Mouse (Mus musculus) C2C12 (cell line): Measurements from ENCODE around the gene Nek9. TPM values are rescaled to one million over a fixed set of nuclear protein-coding genes. Genes with fewer than 3 reads are reported as not detected.
A peak's percentile ranks its signal among the peaks of the same experiment; 100 is the strongest.

Source experiments
- H3K27me3 ChIP-seq: one replicate; pipeline ENCODE4 v1.6.1; 2011; ENCODE audit not compliant: control insufficient read depth, insufficient read depth, insufficient read length
- H3K36me3 ChIP-seq: one replicate; pipeline ENCODE4 v1.6.1; 2011; ENCODE audit not compliant: control insufficient read depth, insufficient read depth
- H3K4me3 ChIP-seq: one replicate; pipeline ENCODE4 v1.5.1; 2011; ENCODE audit warnings: mild to moderate bottlenecking, control low read depth; ENCODE audit not compliant: poor library complexity, insufficient read depth, severe bottlenecking
- H3K79me2 ChIP-seq: one replicate; pipeline ENCODE4 v1.6.1; 2011; ENCODE audit not compliant: control insufficient read depth, insufficient read depth
- H3K79me3 ChIP-seq: one replicate; pipeline ENCODE4 v1.6.1; 2011; ENCODE audit warnings: low read depth, control low read depth
- H3ac ChIP-seq: one replicate; pipeline ENCODE3; 2011; ENCODE audit warnings: low read depth; ENCODE audit not compliant: control insufficient read depth, insufficient read length
- CEBPB ChIP-seq: IDR thresholded peaks from one replicate; pipeline ENCODE4 v1.6.1; 2011; ENCODE audit warnings: low read depth, mild to moderate bottlenecking, control low read depth, moderate library complexity
- CTCF ChIP-seq: IDR thresholded peaks from one replicate; pipeline ENCODE4 v1.5.1; 2011; ENCODE audit not compliant: control insufficient read depth, insufficient read depth, insufficient read length
- FOSL1 ChIP-seq: IDR thresholded peaks from one replicate; pipeline ENCODE4 v1.8.0; 2011; ENCODE audit warnings: mild to moderate bottlenecking, low read length; ENCODE audit not compliant: poor library complexity, insufficient read depth, severe bottlenecking
- MAX ChIP-seq: IDR thresholded peaks from one replicate; pipeline ENCODE4 v1.6.1; 2011; ENCODE audit warnings: mild to moderate bottlenecking, control low read depth
- MYOD1 ChIP-seq: IDR thresholded peaks from one replicate; pipeline ENCODE4 v1.6.1; 2011; ENCODE audit warnings: low read depth; ENCODE audit not compliant: control insufficient read depth, insufficient read length
- MYOG ChIP-seq: IDR thresholded peaks from one replicate; pipeline ENCODE4 v1.6.1; 2011; ENCODE audit not compliant: control insufficient read depth, insufficient read length; ENCODE audit errors: extremely low read depth
- USF1 ChIP-seq: IDR thresholded peaks from one replicate; pipeline ENCODE4 v1.6.1; 2011; ENCODE audit warnings: low read depth, mild to moderate bottlenecking, control low read depth, moderate library complexity
- polyA plus RNA-seq: library from polyadenylated mRNA; unstranded; fragments of >200 nt; fragmentation: generic; extraction: Trizol; gene quantifications from one replicate; pipeline ENCODE4 v1.2.1, GENCODE M21; 2012; ENCODE audit warnings: missing spikeins

Gene Nek9
- polyA plus RNA-seq, 1 experiment, result 28.4 TPM

GRCm38 (mm10) chr12:85291541-85291940 lies 47.6 kb downstream of the Nek9 start:
- Histone ChIP-seq H3K79me2 (no peaks in the 10 kb centered on the region), H3K4me3 (no peak overlapping the region), H3K36me3 (no peaks in the 10 kb centered on the region), H3K79me3 (no peaks in the 10 kb centered on the region), H3ac (no peak overlapping the region), H3K27me3 (no peaks in the 10 kb centered on the region)
- TF ChIP-seq FOSL1, result no peak
- no peak for TF ChIP-seq CEBPB
- TF ChIP-seq MYOD1, result no peak
- TF ChIP-seq MYOG, result no peak
- no peak for TF ChIP-seq USF1
- no peak for TF ChIP-seq MAX
- TF ChIP-seq CTCF, result no peak

- no peak overlapping the region for H3ac ChIP-seq
Measured at GRCm38 (mm10) chr12:85290633-85291032, 48.5 kb downstream of the Nek9 start.

GRCm38 (mm10) chr12:85289157-85290000 lies 49.8 kb downstream of the Nek9 start:
- TF ChIP-seq MYOD1 (no peak), FOSL1 (no peak)
- Histone ChIP-seq H3K4me3 (no peak overlapping the region), H3K79me3 (no peaks in the 10 kb centered on the region), H3K79me2 (no peaks in the 10 kb centered on the region), H3ac (no peak overlapping the region), H3K36me3 (no peaks in the 10 kb centered on the region), H3K27me3 (no peaks in the 10 kb centered on the region)

More at GRCm38 (mm10) chr12:85290633-85291032, 48.5 kb downstream of the Nek9 start:
- no peaks in the 10 kb centered on the region for H3K79me2 ChIP-seq
- no peak overlapping the region for H3K4me3 ChIP-seq
- no peaks in the 10 kb centered on the region for H3K27me3 ChIP-seq
- no peak for TF ChIP-seq CTCF
- no peak for TF ChIP-seq MAX
- TF ChIP-seq MYOD1, result no peak
- no peak for TF ChIP-seq USF1
- no peaks in the 10 kb centered on the region for H3K36me3 ChIP-seq
- no peaks in the 10 kb centered on the region for H3K79me3 ChIP-seq

- TF ChIP-seq USF1 (no peak), FOSL1 (no peak), MYOD1 (no peak), CEBPB (no peak), CTCF (no peak), MYOG (no peak), MAX (no peak)
- Histone ChIP-seq H3ac (peak within 1 kb of the TSS; percentile 80), H3K79me2 (no peaks in the 10 kb centered on the region), H3K79me3 (no peaks in the 10 kb centered on the region), H3K36me3 (no peaks in the 10 kb centered on the region), H3K4me3 (peak within 1 kb of the TSS; percentile 51), H3K27me3 (no peaks in the 10 kb centered on the region)
Measured at GRCm38 (mm10) chr12:85288486-85289156, 50.5 kb downstream of the Nek9 start, which contains the start of gene Zc2hc1c. Gene Zc2hc1c (plus strand): TSS chr12:85288591.

- peak; percentile 95 for TF ChIP-seq USF1
- TF ChIP-seq FOSL1, result no peak
- TF ChIP-seq MYOD1, result no peak
- no peak for TF ChIP-seq CTCF
- no peak for TF ChIP-seq MYOG
- TF ChIP-seq CEBPB, result no peak
- TF ChIP-seq MAX, result no peak
- H3K36me3 ChIP-seq, result no peaks in the 10 kb centered on the region
- H3ac ChIP-seq, result peak within 1 kb of the TSS; percentile 80
- H3K79me2 ChIP-seq, result no peaks in the 10 kb centered on the region
- H3K79me3 ChIP-seq, result no peaks in the 10 kb centered on the region
- H3K4me3 ChIP-seq, result peak within 1 kb of the TSS; percentile 51
- no peaks in the 10 kb centered on the region for H3K27me3 ChIP-seq
Measured at GRCm38 (mm10) chr12:85287809-85288485, 51.2 kb downstream of the Nek9 start, which contains the start of gene Acyp1. Gene Acyp1 (minus strand): TSS chr12:85288438.
